Mouse (Mus musculus) large intestine, adult 2 months (tissue): ENCODE measurements around the gene Dbn1. TPM values are rescaled to one million over a fixed set of nuclear protein-coding genes. Genes with fewer than 3 reads are reported as not detected.

Experiments
- DNase-seq: peaks from one replicate; pipeline ENCODE4 v3.0.0-alpha.2; 2012; ENCODE audit warnings: low read depth, low spot score
- WGBS: fragments of 180-500 bp; shearing (Covaris S2); methylation state at CpG from one replicate; pipeline ENCODE4 v1.1.7; 2018; 5-methylcytosine and 5-hydroxymethylcytosine counted together
- polyA plus RNA-seq: library from polyadenylated mRNA; depleted of rRNA; stranded (reverse); fragments of >200 nt; gene quantifications from 2 replicates; pipeline ENCODE4 v1.2.3, GENCODE M21; 2012; rRNA removed

Dbn1 gene
- polyA plus RNA-seq, result 8.0 and 8.2 TPM in 2 replicates

GRCm38 (mm10) chr13:55487578-55488498 is at the start of gene Dbn1:
Gene Dbn1, minus strand, starts transcription at chr13:55488111.
- 2% methylated on average over 69 of the region's 83 CpGs for WGBS
- no peak for DNase-seq

GRCm38 (mm10) chr13:55536194-55537175 is 48.6 kb upstream of the Dbn1 start, which contains the start of gene Ddx41:
Gene Ddx41, minus strand, starts transcription at chr13:55536658.
- DNase-seq, result peak; percentile 89
- 1% methylated on average over 70 of the region's 70 CpGs for WGBS

- no peak for DNase-seq
- WGBS, result 17% methylated on average over 17 of the region's 17 CpGs
These were observed 47.9 kb upstream of the Dbn1 start for GRCm38 (mm10) chr13:55535796-55536193.

GRCm38 (mm10) chr13:55535191-55535590 is 47.3 kb upstream of the Dbn1 start:
- 89% methylated on average over 15 of the region's 15 CpGs for WGBS

GRCm38 (mm10) chr13:55529198-55529915 is 41.4 kb upstream of the Dbn1 start, which contains the start of gene Dok3:
Gene Dok3, minus strand, starts transcription at chr13:55529296.
- 66% methylated on average over 8 of the region's 8 CpGs for WGBS
- no peak for DNase-seq

More at GRCm38 (mm10) chr13:55535191-55535590, 47.3 kb upstream of the Dbn1 start:
- DNase-seq, result no peak

GRCm38 (mm10) chr13:55527834-55528772 is 40.2 kb upstream of the Dbn1 start:
- no peak for DNase-seq

GRCm38 (mm10) chr13:55527212-55527611 is 39.3 kb upstream of the Dbn1 start:
- 87% methylated on average over 16 of the region's 16 CpGs for WGBS
- no peak for DNase-seq

More at GRCm38 (mm10) chr13:55527834-55528772, 40.2 kb upstream of the Dbn1 start:
- 70% methylated on average over 18 of the region's 18 CpGs for WGBS

- DNase-seq, result no peak
- 54% methylated on average over 16 of the region's 16 CpGs for WGBS
These were observed 38.0 kb upstream of the Dbn1 start for GRCm38 (mm10) chr13:55525733-55526553.

- DNase-seq, result no peak
- 95% methylated on average over 23 of the region's 23 CpGs for WGBS
These were observed 36.2 kb upstream of the Dbn1 start for GRCm38 (mm10) chr13:55523951-55524600.

- DNase-seq, result no peak
- WGBS, result 64% methylated on average over 17 of the region's 17 CpGs
These were observed 35.4 kb upstream of the Dbn1 start for GRCm38 (mm10) chr13:55523278-55523677.

GRCm38 (mm10) chr13:55522730-55523129 is 34.8 kb upstream of the Dbn1 start:
- 67% methylated on average over 8 of the region's 8 CpGs for WGBS
- no peak for DNase-seq

- 64% methylated on average over 4 of the region's 4 CpGs for WGBS
- no peak for DNase-seq
These were observed 31.7 kb upstream of the Dbn1 start for GRCm38 (mm10) chr13:55519606-55520005.

GRCm38 (mm10) chr13:55516955-55517354 is 29.0 kb upstream of the Dbn1 start:
- DNase-seq, result peak; percentile 72
- WGBS, result 3% methylated on average over 5 of the region's 5 CpGs

- no peak for DNase-seq
- 33% methylated on average over 9 of the region's 9 CpGs for WGBS
These were observed 25.9 kb upstream of the Dbn1 start for GRCm38 (mm10) chr13:55513828-55514227.

- WGBS, result under 1% methylated on average over 55 of the region's 55 CpGs
- DNase-seq, result no peak
These were observed 25.3 kb upstream of the Dbn1 start, which contains the start of gene Pdlim7 for GRCm38 (mm10) chr13:55513111-55513748. Gene Pdlim7, minus strand, starts transcription at chr13:55513676.

- no peak for DNase-seq
- WGBS, result 3% methylated on average over 25 of the region's 25 CpGs
These were observed 24.6 kb upstream of the Dbn1 start for GRCm38 (mm10) chr13:55512379-55513031.
